20 mouse cellular contexts compared by ENCODE assay signal in genomic region chr2:166450964-166451363, GRCm38 (mm10).
"Had no signal": no experiment of that assay in that cellular context is flagged by ENCODE, and none has a peak within 500 bp of the region (broad histone marks: within the 10 kb centered on the region; RNA-seq: fewer than 3 reads in every experiment).

No protein-coding gene starts in this region.

- H3K9me3 ChIP-seq: kidney, embryonic 15.5 days; limb, embryonic 13.5 days; liver, embryonic 12.5 days; liver, embryonic 15.5 days; lung, embryonic 15.5 days had no signal

- H3K4me3 ChIP-seq: kidney, embryonic 15.5 days; left cerebral cortex, adult 2 months; limb, embryonic 13.5 days; liver, embryonic 12.5 days; liver, embryonic 15.5 days; lung, embryonic 15.5 days; megakaryocyte, embryonic 14.5 days had no signal

- ATAC-seq: liver, embryonic 12.5 days; midbrain, embryonic 16.5 days had no signal

- DNase-seq: kidney, adult 8-10 months; kidney, postnatal 10 days; kidney, postnatal 36 days; layer of hippocampus, postnatal 36 days; left cerebral cortex, postnatal 4 days; liver; lung, adult 18-20 months; lung, postnatal 10 days; lung, postnatal 36 days; thymus, adult 18-20 months; thymus, postnatal 36 days had no signal

- H3K27me3 ChIP-seq: kidney, embryonic 15.5 days; limb, embryonic 13.5 days; liver, embryonic 12.5 days; liver, embryonic 15.5 days had no signal

- H3K27ac ChIP-seq: kidney, embryonic 15.5 days; left cerebral cortex, adult 2 months; liver, embryonic 12.5 days; liver, embryonic 15.5 days; lung, embryonic 15.5 days had no signal

- H3K36me3 ChIP-seq: kidney, embryonic 15.5 days; limb, embryonic 13.5 days; liver, embryonic 12.5 days; liver, embryonic 15.5 days; lung, embryonic 15.5 days had no signal

- H3K9ac ChIP-seq: kidney, embryonic 15.5 days; limb, embryonic 13.5 days; liver, embryonic 12.5 days; liver, embryonic 15.5 days; lung, embryonic 15.5 days had no signal

- H3K4me2 ChIP-seq: kidney, embryonic 15.5 days; limb, embryonic 13.5 days; liver, embryonic 12.5 days; liver, embryonic 15.5 days; lung, embryonic 15.5 days; midbrain, embryonic 11.5 days had no signal
